Mouse (Mus musculus): Measurements from ENCODE around the gene Fam114a1. TPM values are rescaled to one million over a fixed set of nuclear protein-coding genes. Genes with fewer than 3 reads are reported as not detected.

The Fam114a1 gene
- total RNA-seq, 1 experiment from 2014 or later = 4.4 TPM

DNA sequence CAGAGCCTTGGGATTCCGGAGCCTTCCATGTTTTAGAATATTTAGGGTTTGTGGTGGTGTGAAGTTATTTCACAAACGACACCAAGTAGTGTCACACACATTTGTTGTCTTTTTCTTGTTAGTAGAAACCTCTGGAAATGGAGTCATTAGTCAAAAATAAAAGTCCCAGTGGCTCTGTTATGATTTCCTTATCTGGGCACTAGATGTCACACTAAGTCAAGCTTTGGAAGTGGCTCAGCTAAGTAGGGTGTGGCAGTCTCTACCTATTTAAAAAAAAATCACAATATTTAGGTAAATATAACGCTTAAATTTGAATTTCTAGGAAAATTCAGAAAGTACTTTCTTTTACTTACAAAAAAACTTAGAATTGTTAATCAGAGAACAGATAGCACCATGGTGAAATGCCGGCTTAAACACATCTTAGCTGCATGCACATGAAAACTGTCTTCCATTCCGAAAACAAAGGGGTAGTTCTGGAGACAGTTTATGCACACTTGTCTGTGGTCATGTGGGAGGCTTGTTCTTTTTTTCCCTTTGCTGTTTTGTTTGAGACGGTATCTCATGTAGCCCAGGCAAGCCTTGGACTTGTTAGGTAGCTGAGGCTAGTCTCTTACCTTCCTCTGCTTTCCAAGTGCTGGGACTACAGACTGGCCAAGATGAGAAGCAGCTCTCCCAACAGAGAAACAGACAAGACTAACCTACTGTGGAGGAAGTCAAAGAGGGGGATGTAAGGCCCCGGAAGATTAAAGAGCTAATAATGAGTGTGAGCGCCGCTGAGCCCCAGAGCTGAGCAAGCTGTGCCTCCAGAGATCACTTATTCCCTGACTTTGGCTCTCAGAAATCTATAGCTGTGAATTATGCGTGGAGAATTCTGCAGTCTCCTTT is 33.3 kb downstream of the Fam114a1 start:
- peak; percentile 58 for ATAC-seq (replicated peaks; ENCODE audit: low read depth, poor library complexity, severe bottlenecking)

- ATAC-seq (replicated peaks; ENCODE audit: low read depth, poor library complexity, severe bottlenecking) = no peak
These were observed 34.2 kb downstream of the Fam114a1 start for GRCm38 (mm10) chr5:65003946-65004535.

DNA sequence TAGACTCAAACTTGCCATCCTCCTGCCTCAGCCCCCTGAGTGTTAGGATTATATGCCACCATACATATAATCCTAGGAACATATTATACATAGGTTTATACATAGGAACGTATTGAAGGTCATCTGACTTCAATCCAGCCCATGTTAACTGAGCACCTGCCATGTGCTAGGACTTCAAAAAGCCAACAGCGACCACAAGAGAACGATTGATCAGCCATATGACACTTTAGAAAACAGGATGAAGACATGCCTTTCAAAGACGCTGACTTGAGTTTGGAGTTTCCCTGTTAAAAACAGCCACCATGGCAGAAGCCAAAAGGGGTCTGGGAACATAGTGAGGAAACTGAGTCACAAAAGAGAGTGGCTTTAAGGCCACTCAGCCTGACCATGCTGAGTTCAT is 35.4 kb downstream of the Fam114a1 start:
- ATAC-seq (replicated peaks; ENCODE audit: low read depth, poor library complexity, severe bottlenecking) = no peak

DNA sequence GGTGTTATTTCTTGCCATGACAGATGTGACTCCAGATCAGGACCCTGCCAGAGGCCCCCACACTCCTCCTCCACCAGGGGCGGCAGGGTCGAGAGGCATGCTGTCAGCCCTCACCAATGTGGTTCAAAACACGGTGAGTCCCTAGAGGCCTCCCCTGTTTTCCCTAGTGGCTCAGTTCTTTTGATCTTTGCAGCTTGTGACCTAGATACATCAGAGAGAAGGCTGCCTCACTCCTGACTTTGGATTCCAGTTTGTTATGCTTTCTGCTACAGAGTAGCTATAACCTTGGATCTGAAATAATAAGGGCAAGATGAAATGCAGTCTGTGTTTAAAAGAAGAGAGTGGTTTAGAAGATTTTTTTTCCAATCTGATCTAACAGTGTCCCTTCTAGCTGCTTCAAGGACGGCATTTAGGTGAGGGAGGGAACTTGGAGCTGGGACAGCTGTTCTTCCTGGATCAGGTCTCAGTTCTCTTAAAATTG is 36.2 kb downstream of the Fam114a1 start:
- no peak for ATAC-seq (replicated peaks; ENCODE audit: low read depth, poor library complexity, severe bottlenecking)

GRCm38 (mm10) chr5:65011901-65012573 is 42.2 kb downstream of the Fam114a1 start:
- no peak for ATAC-seq (replicated peaks; ENCODE audit: low read depth, poor library complexity, severe bottlenecking)

- ATAC-seq (replicated peaks; ENCODE audit: low read depth, poor library complexity, severe bottlenecking) = no peak
These were observed 45.6 kb downstream of the Fam114a1 start for GRCm38 (mm10) chr5:65015508-65015907.

DNA sequence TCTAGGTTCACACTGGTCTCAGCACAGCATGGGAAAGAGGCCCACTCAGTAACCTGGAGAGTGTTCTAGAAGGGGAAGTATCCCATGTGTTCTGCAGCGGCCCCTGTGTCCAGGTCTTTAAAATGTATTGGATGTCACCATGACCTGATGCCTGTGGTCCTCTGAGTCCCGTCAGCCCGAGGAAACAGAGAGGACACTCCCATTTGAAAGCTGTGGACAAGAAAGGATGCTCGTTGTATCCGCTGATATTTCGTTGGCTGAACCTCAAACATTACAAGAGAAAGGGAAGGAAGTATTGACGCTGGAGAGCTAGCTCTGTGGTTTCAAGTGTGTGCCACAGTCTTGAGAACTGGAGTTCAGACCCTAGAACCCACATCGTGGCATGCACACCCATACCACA is 49.2 kb downstream of the Fam114a1 start:
- ATAC-seq (replicated peaks; ENCODE audit: low read depth, poor library complexity, severe bottlenecking) = peak; percentile 92

GRCm38 (mm10) chr5:65019823-65020222 is 50.0 kb downstream of the Fam114a1 start:
- ATAC-seq (replicated peaks; ENCODE audit: low read depth, poor library complexity, severe bottlenecking) = peak; percentile 63

- ATAC-seq (replicated peaks; ENCODE audit: low read depth, poor library complexity, severe bottlenecking) = no peak
These were observed 52.1 kb downstream of the Fam114a1 start for GRCm38 (mm10) chr5:65022006-65022405.

- no peak for ATAC-seq (replicated peaks; ENCODE audit: low read depth, poor library complexity, severe bottlenecking)
These were observed 54.8 kb downstream of the Fam114a1 start for GRCm38 (mm10) chr5:65024641-65025040.

DNA sequence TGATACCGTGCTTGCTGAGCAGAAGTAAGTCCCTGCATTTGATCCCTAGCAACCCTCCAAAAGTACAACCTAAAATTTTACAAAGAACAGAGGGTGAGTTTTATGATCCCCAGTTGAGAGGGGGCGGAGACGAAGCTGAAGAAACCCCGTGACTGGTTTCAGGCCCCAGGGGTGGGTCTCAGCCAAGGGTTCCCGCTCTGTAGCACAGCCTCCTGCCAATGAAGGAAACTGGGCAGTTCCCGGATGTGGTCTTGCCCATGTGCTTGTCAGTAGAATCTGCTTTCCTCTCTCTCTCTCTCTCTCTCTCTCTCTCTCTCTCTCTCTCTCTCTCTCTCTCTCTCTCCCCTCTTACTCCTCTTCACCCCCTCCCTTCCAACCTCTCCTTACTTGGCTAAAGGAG is 56.0 kb downstream of the Fam114a1 start:
- ATAC-seq (replicated peaks; ENCODE audit: low read depth, poor library complexity, severe bottlenecking) = peak; percentile 91

- peak; percentile 50 for ATAC-seq (replicated peaks; ENCODE audit: low read depth, poor library complexity, severe bottlenecking)
These were observed 56.9 kb downstream of the Fam114a1 start for GRCm38 (mm10) chr5:65026776-65027175.

GRCm38 (mm10) chr5:65028019-65028418 is 58.1 kb downstream of the Fam114a1 start:
- no peak for ATAC-seq (replicated peaks; ENCODE audit: low read depth, poor library complexity, severe bottlenecking)

- ATAC-seq (replicated peaks; ENCODE audit: low read depth, poor library complexity, severe bottlenecking) = no peak
These were observed 66.7 kb downstream of the Fam114a1 start for GRCm38 (mm10) chr5:65036597-65036996.

DNA sequence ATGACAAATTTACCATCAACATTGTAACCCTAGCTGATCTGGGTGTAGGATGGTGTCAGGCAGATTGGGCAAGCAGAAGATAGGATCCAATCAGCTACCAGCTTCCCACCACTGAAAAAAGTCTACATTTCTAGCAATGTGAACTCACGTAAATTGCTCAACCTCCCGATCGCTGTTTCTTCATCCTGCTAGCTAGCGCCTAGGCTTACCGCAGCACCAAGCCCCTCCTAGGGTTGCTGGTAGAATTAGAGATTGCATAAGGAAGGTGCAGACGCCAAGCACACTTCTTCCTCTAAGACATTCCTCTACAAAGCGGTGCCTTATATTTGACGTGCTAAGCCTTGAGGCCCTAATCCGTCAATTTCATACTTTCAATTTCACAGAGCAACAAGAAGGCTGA is 68.4 kb downstream of the Fam114a1 start:
- ATAC-seq (replicated peaks; ENCODE audit: low read depth, poor library complexity, severe bottlenecking) = peak; percentile 93

GRCm38 (mm10) chr5:65038811-65039571 is 69.1 kb downstream of the Fam114a1 start:
- ATAC-seq (replicated peaks; ENCODE audit: low read depth, poor library complexity, severe bottlenecking) = no peak

DNA sequence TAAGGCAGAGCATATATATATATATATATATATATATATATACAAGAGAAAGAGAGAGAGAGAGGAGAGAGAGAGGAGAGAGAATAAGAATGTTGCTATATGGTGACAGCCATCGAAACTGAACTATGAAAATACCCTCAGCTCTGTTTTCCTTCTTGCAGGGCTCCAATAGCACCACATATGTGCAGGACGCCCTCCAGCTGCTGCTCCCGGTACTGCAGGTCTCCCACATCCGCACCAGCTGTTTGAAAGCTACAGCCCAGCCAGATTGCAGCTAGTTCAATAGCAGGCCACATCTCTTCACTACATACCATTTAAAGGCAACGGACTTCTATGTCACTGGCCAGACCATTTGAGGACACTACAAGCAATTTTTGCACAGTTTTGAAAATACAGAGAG is 70.6 kb downstream of the Fam114a1 start:
- ATAC-seq (replicated peaks; ENCODE audit: low read depth, poor library complexity, severe bottlenecking) = 0 out of 2 replicates have a peak, but pooled peaks have one; percentile 23

- no peak for ATAC-seq (replicated peaks; ENCODE audit: low read depth, poor library complexity, severe bottlenecking)
These were observed 73.6 kb downstream of the Fam114a1 start for GRCm38 (mm10) chr5:65043407-65043895.

DNA sequence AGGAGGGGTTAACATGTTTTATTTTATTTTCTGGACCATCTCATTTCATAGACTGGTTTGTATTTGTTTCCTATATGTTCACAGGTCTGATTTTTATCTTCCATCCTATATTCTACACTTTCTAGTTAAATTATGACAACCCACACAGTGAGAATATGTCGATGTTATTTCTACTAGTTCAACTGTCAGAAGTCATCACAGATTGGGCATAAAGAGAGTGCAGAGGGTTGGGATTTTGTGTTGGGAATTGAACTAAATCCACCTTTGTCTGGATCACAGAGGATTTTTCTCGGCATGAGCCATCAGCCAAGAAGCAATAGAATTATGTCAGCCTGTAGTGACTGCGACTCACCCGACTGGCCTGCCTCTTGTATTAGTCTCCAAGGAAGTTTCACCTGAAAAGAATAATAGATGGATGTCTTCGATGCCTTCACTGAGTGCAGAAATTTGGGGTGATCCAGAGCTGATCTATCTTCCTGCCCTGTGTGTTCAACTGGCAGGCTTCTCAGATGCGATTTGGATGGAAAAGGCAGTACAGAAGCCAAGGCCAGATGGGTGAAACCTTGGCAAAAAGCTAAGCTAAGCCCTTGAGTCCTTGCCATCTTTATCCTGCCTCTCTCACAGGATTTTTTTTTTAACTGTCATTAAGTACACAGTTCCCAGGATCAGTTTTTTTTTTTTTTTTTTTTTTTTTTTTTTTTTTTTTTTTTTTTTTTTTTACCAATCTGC is 75.9 kb downstream of the Fam114a1 start:
- no peak for ATAC-seq (replicated peaks; ENCODE audit: low read depth, poor library complexity, severe bottlenecking)
